Mouse (Mus musculus): ENCODE measurements around the gene Bcl2a1a.
"Not testable (repeated sequence)": the region's sequence is repeated elsewhere in the genome, so short reads cannot be mapped to it uniquely, and the experiment has no call there.

Bcl2a1a gene

GRCm38 (mm10) chr9:88956670-88957153 lies at the start of gene Bcl2a1a:
TSS of gene Bcl2a1a (plus strand) at chr9:88956900.
- DNase-seq: peak; percentile 3 to 30

DNA sequence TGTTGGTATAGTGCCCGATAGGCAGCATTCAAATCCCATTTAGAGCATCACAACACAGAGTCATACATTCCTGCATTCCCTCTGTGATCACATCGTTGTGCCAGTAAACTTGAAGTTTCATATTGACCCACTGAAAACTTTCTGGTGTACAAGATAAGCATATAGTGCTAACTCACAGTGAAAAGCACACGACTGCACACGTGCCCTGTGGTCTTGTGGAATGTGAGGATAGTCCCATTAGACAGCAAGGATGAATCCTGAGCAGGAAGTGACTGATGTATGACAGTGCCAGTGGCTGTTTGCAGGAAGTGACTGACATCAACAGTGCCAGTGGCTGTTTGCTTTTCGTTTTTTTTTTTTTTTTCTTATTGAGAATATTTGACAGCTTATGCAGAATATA lies 40.1 kb upstream of the Bcl2a1a start:
- DNase-seq: not testable (repeated sequence)

DNA sequence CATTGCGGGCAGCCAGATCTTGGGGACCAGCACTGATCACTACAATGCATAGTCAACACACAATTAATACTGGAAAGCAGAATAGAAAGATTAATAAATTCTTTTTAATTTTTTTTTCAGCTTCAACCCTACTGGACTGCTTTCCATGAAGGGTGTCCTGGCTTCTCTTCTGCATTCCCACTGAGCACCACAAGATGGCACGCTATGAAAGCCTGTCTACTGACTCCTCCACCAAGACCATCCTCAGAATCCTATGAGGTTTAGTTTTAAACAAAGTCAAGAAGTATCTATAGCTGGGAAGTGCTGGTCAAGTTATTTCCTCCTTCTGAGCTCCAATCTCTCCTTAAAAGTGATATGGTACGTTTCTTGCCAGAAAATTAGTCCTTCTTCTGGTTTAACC lies 18.4 kb upstream of the Bcl2a1a start:
- not testable (repeated sequence) for DNase-seq

DNA sequence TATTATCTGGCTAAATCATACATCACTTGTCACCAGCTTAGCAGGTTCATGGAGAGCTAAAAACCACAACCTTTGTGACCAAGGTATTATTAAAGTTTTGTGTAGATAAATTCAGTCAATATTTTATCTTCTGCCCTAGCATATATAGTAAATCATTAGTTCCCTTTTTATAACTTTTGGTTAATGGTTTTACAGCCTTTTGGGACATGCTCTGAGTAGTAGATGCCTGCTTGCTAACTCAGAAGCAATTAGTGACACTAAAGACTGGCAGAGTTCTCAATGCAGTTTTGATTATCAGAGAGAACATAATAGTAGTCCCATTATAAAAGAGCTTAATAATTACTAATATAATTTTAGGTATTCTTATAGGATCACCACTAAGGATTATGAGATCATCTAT lies 5.2 kb upstream of the Bcl2a1a start:
- not testable (repeated sequence) for DNase-seq

DNA sequence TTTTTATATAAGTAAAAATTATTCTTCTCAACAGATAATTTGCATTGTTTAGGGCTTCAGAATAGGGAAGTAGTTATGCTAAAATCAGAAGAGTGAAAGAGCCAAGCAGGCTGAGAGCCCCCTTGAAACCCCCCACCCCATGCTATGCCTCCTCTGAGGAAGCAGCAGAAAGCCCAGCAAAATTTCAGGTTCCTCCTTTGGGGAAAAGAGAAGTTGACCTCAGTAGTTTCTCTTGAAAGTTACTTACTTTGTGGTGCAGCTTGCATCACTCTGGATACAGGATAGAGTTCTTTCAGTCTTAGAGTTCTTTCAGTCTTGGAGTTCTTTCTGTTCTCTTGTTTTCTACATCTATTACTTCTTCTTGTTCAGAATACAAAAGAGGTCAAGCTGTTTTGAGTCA lies 3.5 kb upstream of the Bcl2a1a start:
- peak in 1 of 2 experiments; percentile 4 for DNase-seq

GRCm38 (mm10) chr9:88955224-88955623 lies 1.5 kb upstream of the Bcl2a1a start:
- DNase-seq: not testable (repeated sequence)

DNA sequence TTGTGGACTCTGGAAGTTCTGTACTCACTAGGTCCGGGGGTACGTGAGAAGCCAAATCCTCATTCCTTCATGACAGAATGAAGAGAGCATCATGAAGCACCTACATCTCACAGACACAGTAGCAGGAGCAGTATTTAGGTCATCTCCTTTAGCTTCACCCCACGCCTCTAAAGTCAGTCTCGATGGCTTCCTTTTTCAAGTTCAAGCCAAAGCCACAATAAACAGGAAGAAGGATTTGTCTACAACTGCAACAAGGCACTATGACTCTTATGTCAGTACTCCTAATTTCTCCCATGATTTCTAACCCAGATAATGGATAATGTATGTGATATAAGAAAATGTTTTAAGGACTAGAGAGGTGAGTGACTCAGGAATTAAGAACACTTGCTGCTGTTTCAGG lies 665 bp upstream of the Bcl2a1a start:
- DNase-seq: not testable (repeated sequence)

DNA sequence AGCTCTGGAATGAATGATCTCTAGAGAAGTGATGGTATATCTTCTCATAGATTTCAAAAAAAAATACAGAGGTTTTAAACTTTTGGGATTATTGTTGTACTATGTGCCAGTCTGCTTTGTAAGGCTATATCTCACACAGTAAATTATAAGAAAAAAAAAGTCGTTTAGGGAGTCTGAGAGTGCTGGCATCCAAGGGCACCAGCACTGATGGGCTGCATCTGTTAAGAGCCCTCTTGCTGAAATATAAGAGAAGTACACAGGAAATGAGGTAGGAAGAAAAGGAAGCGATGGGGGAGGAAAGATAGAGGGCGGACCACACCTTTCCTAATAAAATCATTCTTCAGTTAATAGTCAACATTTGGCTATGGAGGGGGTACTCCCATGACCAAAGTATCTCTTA lies 2.2 kb downstream of the Bcl2a1a start:
- DNase-seq: no peak

DNA sequence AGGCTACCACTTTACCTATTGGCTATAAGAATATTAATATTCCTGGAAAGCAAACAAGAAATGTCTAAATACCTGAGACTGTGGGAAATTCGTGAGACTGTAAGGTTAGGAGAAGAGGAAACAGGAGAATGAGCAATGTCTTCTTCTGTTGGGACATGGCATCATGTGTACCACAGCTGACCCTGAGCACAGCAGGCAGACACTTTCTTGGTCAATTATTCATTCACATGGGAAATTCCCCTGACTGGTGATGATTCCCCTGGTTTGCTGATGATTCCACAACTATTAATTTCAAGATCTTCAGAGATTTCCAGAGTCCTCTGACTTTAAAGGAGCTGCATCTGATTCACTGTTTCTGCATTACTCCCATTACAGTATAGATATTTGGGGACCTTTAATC lies 3.3 kb downstream of the Bcl2a1a start:
- DNase-seq: not testable (repeated sequence)

GRCm38 (mm10) chr9:88966462-88966861 lies 9.8 kb downstream of the Bcl2a1a start:
- DNase-seq: not testable (repeated sequence)

GRCm38 (mm10) chr9:88969502-88969901 lies 12.8 kb downstream of the Bcl2a1a start:
- DNase-seq: not testable (repeated sequence)

GRCm38 (mm10) chr9:88976875-88977274 lies 20.2 kb downstream of the Bcl2a1a start:
- not testable (repeated sequence) for DNase-seq

DNA sequence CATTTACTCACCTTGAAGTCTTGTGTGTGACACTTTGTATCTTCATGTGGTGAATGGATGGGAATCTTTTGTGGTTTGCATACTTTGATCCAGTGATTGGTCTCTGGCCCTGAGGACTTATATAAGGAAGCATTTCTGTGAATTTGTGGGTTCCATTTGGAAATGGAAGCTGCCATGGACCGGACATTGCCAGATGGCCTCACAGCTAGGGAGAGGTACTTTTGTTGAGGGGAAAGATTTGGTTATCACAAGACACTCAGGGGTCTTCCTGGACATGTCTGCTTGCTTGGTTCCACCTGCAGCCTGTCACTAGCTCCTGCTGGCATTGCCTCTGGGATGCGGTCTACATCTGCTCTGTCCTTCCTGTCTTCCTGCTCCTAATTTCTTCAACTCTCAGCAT lies 23.1 kb downstream of the Bcl2a1a start:
- DNase-seq: not testable (repeated sequence)

DNA sequence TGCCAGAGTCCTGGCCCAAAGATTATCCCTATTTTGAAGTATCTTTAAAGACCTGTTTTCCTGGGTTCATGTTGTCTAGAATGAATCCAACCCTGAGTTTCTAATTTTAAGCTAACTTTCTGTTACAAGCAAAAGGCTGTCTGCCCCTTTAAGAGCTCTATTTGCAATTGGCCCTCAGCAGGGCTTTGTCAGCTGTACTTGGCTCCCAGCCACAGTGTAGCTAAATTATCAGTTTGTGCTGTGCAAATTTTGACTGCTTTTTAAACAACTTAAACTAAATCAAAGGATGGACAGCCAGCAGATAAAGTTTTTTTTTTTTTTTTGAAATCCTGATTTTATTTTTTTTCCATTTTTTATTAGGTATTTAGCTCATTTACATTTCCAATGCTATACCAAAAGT lies 44.8 kb downstream of the Bcl2a1a start:
- DNase-seq: not testable (repeated sequence)

Measured in thymus, adult 18-20 months (tissue).